Mouse (Mus musculus) testis, postnatal 10 days (tissue): ENCODE measurements around the gene Insr.
"Not testable (repeated sequence)": the region's sequence is repeated elsewhere in the genome, so short reads cannot be mapped to it uniquely, and the experiment has no call there.

ENCODE experiments used
- DNase-seq: peaks from one replicate; pipeline ENCODE4 v3.0.0; 2021; ENCODE audit warnings: low spot score

Insr gene

GRCm38 (mm10) chr8:3232601-3233000 lies 46.8 kb downstream of the Insr start:
- no peak for DNase-seq

GRCm38 (mm10) chr8:3230118-3231060 lies 49.0 kb downstream of the Insr start:
- DNase-seq: no peak

GRCm38 (mm10) chr8:3227423-3227822 lies 52.0 kb downstream of the Insr start:
- DNase-seq: no peak

- no peak for DNase-seq
Observed at GRCm38 (mm10) chr8:3225731-3226130, 53.7 kb downstream of the Insr start.

- no peak for DNase-seq
Observed at GRCm38 (mm10) chr8:3225184-3225583, 54.2 kb downstream of the Insr start.

GRCm38 (mm10) chr8:3222636-3222965 lies 56.8 kb downstream of the Insr start:
- DNase-seq: no peak

GRCm38 (mm10) chr8:3221960-3222635 lies 57.3 kb downstream of the Insr start:
- no peak for DNase-seq

GRCm38 (mm10) chr8:3221047-3221959 lies 58.1 kb downstream of the Insr start:
- DNase-seq: peak; percentile 93

- no peak for DNase-seq
Observed at GRCm38 (mm10) chr8:3220502-3220901, 58.9 kb downstream of the Insr start.

- no peak for DNase-seq
Observed at GRCm38 (mm10) chr8:3219921-3220411, 59.5 kb downstream of the Insr start.

- DNase-seq: no peak
Observed at GRCm38 (mm10) chr8:3219266-3219665, 60.2 kb downstream of the Insr start.

- DNase-seq: no peak
Observed at GRCm38 (mm10) chr8:3216541-3217092, 62.8 kb downstream of the Insr start.

- DNase-seq: no peak
Observed at GRCm38 (mm10) chr8:3215561-3215960, 63.9 kb downstream of the Insr start.

GRCm38 (mm10) chr8:3214601-3215000 lies 64.8 kb downstream of the Insr start:
- no peak for DNase-seq

GRCm38 (mm10) chr8:3211456-3211855 lies 68.0 kb downstream of the Insr start:
- no peak for DNase-seq

GRCm38 (mm10) chr8:3209960-3210359 lies 69.5 kb downstream of the Insr start:
- no peak for DNase-seq

- DNase-seq: no peak
Observed at GRCm38 (mm10) chr8:3209268-3209667, 70.1 kb downstream of the Insr start.

- DNase-seq: no peak
Observed at GRCm38 (mm10) chr8:3208729-3209128, 70.7 kb downstream of the Insr start.

- DNase-seq: no peak
Observed at GRCm38 (mm10) chr8:3204758-3205443, 74.5 kb downstream of the Insr start.

GRCm38 (mm10) chr8:3202792-3203191 lies 76.6 kb downstream of the Insr start:
- DNase-seq: no peak

GRCm38 (mm10) chr8:3194297-3194696 lies 85.1 kb downstream of the Insr start:
- DNase-seq: not testable (repeated sequence)
